Mouse (Mus musculus) kidney, adult 11 months (tissue): ENCODE data around the gene Fkbp6.

Experiments
- DNase-seq: peaks from one replicate; pipeline ENCODE4 v3.0.0; 2022

Fkbp6 gene

DNA sequence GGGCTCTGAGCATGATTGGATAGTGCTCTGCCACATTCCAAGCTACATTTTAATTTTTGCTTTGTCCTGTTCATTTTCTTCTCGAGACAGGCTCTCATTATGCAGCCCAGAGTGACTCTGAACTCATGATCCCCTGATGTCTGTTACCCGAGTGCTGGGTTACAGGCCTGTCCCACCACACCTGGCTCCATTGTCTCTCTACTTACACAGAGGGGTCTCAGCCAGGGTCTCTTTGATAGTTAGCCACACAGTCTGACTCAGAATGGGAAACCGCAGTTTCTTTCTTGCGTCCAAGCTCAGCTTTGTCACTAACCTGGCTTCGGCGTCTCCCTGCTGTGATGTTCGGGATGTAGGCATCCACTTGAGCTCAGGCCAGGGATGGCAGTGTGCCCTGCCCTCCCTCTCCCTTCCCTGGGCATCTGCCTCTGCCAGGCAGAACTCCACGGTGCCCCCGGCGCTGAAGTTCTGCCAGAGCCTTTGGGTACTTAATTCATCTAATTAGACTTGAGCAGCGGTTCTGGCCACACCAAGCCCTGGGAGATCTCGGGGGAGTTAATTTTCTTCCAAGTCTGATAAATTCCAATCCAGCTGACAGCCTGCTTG, 78.2 kb downstream of the Fkbp6 start:
- DNase-seq: no peak

DNA sequence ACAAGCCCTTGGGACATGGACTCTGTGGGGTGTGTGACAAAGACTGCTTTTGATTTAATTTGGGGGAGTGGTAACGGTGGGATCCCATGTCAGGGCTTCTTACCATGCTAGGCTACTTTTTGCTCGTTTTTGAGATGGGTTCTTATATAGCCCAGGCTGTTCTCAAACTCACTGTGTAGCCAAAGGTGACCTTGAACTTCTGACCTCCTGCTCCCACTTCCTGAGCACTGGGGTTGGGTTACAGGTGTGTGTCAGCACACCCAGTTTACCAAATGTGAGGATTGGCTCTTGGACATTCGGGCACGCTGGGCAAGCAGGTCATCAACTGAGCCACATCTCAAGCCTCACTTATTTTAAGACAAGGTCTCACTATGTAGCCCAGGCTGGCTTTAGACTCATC, 79.5 kb downstream of the Fkbp6 start:
- no peak for DNase-seq

DNA sequence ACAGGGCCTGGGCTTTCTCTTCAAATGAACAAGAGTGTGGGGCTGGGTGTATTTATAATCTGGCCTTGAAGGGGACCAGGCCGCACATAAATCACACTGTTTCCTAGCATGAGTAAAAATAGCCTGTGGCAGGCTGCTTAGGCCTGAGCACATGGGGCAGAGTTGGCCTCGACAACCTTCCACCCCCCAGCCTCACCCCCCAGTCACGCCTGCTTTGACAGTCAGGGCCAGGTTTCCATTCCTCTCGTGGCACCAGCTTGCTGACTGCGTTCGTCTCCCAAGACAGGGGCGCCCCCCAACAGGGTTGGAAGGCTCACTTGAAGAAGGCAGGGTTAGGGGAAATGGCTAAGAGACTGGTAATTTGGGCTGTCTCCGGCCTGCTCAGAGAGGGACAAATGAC, 80.4 kb downstream of the Fkbp6 start:
- no peak for DNase-seq

DNA sequence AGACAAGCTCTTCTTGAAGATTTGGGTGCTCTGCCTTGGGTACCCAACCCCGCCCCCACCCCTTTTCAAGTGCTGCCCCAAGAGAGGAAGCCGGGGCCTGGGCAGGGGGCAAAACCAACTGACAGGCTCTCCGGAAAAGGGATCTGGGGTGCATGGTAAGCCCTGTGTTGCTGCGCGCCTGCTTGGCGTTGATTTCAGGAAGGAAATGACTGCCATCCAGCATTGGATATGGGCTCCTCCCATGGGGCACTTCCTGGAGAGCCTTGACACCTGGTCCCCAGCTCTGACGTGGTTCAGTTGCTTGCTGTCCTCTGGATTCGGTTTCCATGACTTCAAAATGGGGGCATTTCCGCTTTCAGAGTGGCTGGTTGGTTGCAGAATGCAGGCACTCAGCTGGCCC, 85.3 kb downstream of the Fkbp6 start:
- DNase-seq: peak; percentile 17

DNA sequence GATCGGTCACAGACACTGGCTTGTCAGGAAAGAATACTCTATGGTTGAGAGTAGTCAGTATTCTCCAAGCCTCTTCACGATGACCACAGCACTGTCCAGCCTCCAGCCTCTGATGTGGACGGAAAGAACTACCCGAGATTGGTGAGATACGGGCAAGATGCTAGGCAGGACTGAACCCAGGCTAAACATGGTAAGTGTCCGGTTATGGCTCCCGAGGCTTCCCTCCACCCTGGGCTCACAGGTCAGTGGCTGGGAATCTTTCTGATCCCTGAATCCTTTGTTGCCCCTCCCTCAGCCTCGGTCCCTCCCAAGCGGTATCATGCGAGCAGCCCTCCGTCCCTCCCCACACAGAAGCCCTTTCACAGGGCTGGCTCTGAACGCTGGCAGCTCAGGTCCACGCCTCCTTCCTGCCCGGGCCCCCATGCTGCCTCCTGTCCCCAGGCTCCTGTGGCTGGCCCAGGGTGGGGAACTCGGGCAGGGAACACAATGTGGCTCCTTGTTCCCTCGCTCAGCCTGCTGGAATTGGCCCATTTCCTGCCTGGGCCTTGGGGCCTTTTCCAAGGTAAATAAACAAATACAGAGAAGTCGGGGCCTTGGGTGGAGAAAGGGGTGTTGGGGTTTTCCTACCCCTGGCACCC, 85.9 kb downstream of the Fkbp6 start:
- peak; percentile 9 for DNase-seq

DNA sequence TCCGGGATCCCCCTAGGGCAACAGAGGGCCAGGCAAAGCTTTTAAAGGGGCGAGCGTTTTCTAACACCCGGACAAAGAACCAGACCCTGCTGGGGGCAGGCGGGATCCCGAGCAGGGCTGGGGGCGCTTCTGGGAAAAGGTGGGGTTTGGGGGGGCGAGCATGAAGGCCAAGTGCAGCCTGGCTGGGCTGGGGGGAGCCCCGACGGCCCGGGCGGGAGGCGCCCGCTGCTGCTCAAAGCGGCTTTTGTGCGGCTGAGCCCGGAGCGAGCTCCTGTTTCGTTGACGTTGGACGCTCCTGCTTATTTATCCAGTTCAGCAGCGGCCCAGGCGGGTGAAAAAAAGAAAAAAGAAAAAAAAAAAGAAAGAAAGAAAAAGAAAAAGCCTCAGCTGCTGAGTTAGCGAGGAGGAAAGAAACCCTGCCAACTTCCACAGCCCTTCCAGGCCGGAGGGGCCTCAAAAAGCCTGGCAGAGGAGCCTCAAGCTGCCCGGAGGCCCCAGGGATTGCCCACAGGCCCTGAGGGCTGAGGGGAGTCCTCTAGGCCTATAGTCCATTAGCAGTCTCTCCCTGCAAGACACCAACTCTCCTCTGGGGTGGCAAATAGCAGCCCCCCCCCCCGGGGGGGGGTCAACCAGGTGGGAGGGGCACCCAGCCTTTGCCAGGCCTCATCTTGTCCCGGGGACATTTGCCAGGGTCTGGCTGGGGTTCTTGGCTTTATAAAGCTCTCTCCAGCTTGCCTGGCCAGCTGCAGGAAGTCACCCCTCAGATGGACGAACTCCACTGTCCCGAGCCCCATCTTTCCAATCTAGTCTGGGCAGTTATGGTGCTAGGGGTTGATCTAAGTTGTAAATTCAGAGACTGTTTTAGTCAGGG, 91.3 kb downstream of the Fkbp6 start:
- DNase-seq: no peak

DNA sequence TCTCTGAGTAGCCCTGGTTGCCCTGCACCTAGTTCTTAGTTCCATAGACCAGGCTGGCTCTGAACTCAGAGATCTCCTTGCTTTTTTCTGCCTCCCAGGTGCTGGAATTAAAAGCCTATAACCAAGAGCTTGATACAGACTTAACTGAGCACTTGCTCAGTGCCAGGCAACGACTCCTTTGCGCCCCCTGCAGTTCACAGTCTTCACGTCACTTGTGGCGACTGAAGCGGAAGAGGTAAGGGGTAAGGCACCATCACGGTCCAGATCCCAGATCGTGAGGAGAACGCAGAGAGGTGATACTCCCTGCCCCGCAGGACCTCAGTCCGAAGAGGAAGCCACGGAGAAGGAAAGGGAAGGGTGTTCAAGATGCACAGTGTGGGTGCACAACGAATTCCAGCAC, 92.3 kb downstream of the Fkbp6 start:
- no peak for DNase-seq

DNA sequence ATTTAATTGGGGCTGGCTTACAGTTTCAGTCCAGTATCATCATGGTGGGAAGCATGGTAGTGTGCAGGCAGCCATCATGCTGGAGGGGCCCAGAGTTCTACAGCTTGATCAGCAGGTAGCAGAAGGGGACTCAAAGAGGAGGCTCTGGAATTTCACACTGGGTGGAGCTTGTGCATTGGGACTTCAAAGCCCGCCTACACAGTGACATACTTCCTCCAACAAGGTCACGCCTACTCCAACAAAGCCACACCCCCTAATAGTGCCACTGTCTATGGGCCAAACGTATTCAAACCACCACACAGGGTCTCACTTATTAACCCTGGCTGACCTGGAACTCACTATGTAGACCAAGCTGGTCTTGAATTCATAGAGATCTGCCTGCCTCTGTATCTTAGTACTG, 93.7 kb downstream of the Fkbp6 start:
- no peak for DNase-seq

DNA sequence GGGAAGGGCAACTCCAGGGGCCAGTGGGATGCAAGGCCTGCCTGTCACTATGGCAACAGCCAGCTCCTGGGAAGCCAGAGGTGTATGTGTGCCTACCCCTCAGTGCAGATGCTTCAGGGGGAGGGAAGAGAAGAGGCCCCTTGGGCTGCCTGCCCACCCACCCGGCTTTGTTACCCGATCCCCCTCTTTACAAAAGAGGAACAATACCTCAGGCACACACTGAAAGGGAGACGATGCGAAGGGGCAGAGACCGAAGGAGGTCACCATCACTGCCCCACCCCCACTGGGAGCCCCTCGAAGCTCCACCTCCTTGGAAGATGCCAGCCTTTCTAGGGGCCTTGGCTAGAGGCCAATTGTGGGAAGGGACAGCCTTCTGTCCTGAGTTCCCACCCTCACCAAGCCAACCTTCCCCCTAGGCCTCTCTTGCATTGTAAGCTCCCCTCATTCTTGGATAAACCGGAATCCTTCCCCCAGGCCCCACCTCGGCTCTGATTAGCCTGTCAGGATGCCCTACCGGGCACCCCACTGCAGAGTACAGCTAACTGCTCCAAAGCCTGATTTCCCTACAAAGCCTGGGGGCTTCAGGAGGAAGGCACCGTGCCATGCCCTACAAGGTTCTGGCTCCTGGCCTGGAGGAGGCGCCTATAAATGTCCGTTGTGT, 96.0 kb downstream of the Fkbp6 start:
- DNase-seq: no peak

DNA sequence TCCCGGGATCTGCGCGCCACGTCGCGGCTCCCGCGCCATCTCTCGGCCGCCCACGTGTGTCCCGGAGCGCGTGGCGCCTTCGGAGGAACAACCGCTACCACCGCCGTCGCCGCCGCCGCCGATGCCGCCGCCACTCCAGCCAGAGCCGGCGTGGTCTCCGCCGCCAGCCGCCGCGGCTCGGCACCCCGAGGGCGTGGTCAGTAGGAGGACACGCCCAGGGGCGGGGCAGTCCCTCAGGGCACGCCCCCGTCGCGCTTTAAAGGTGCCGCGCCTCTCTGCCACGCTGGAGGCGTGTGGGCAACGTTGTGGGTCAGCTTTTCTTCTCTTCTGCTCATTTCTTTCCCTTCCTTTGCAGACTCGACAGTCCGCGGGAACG, 98.8 kb downstream of the Fkbp6 start, which contains the start of gene Fzd9:
Gene Fzd9 (minus strand): TSS at position 152 of the 376 bp plus-strand sequence.
- DNase-seq: peak; percentile 58

DNA sequence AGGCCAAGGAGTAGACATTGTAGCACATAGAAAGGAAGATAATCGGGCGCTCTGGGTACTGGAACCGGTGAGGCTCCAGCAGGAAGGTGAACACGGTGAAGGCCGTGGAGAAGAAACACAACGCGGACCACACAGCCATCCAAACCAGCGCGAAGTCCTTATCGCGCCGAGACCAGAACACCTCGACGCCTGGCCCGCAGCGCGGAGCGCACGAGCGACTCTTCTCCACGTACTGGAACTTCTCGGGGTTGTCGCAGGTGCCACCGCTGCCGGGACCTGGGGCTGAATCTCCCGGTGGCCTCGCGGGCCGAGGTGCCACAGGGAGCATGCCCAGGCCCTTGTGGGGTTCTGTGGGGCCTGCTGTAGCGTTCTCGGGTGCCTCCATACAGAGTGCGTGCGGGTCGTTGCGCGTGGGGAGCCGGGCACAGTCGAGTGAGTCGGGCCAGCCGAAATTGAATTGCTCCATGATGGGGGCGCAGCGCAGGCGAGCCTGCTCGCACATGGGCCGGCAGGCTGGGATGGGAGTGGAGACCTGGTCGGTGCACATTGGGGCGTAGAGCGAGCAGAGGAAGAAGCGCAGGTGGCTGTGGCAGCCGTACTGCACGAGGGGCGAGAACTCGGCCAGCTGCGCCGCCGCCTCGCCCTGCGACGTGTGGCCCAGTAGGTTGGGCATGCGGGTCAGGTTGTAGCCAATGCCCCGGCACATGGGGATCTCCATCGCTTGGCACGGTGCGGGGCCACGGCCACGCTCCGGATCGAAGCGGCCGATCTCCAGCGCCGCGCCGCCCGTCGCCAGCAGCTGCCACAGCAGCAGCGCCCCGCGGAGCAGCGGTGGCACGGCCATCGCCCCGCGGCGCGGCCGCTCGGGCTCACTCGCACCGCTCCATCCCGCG, 99.4 kb downstream of the Fkbp6 start:
- no peak for DNase-seq

DNA sequence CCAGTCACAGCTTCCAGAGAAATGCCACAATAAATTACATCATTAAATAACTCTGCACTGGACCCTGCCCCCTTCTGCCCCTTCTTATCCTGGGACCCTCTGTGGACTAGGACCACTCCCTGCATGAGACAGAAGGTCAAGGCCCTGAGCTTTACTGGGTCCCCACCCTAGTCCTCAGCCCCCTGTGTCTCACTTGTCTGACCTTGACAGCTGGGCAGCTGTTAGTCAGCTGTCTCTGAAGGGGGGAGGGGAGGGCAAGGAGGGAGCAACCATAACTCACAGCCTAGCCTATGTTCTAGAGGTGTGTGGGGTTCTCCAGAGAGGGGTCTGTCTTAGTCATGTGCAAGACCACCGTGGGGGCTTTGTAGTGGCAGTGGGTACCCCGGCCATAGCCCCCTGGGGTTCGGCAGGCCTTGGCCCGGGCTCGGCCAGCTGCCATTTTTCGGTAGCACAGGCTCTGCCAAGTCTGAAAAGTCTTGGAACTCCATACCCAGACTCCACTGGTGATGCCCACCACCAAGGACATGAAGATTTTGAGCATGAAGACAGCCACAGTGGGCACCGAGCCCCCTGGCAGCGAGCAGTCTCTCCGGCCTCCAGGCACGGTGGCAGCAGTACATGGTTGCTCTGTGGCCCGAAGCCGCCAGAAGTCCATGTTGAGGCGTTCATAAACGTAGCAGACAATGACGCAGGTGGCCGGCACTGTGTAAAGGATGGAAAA, 100.7 kb downstream of the Fkbp6 start:
- no peak for DNase-seq

DNA sequence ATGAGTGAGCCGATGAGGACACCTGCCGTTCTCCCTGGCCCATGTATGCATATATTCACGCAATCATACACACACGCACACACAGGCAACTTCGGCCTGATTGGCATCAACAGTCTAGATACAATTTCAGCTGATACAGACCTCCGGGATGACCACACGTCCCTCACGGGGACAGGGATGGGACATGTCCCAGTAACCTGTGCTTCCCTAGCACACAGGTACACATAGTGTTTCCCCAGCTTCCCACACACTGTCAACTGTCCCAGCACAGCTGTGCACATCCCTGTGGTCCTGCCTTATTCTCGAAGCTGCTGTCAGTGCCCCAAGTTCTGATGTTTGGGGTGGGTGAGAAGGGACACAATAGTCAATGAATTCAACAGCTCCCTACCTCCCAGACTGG, 102.5 kb downstream of the Fkbp6 start:
- DNase-seq: no peak

DNA sequence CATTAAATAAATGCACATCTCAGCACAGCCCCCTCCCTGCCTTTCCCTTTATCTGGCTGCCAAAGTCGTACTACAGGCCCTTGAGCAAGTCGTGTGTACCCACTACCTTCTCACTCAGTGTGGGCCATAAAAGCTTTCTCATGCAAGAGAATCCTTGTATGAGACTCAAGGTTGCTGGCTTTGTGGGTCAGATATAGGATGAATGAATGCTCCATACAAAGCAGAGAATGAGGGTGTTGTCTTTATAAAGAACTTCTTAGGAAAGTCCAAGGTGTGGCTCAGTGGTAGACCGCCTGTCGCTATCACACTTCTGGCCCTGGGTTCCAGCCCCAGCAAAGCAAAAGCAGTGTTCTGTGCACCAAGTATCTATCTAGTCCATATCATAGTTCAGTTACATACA, 103.3 kb downstream of the Fkbp6 start:
- no peak for DNase-seq

DNA sequence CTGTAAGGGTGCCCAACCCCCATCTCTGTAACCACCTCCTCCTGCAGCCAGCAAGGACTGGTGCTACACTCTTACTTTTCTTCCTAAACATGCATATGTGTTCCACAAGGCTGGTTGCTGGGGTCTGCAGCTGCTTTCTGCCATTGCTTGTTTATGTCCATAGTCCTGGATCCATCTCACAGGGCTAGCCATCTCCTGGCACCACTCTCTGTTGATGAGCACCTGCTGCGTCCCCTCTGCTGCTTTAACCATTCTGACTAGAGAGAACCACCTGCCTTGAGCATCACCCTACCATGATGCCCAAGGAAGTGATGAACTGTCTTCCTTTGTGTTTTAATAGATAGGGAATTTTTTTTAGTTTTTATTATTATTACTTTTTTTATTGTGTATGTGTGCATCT, 106.7 kb downstream of the Fkbp6 start:
- DNase-seq: no peak

DNA sequence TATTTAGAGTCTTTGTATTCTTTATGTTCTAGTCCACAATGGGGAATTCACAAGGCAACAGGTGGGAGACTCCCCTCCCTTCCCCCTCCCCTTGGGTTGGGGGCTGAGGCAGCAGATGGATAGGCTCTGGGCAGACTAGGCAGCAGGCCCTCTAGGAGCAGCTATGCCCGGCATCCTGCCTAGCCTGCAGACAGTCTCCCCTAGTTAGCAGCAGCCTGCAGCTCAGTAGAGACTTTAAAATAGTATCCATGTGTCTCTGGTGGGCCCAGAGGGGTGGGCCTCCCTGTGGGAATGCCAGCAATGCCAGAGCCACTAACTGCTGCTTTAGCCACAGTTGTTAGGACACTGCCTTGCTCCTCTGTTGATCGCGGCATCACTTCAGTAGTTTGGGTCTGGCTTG, 107.2 kb downstream of the Fkbp6 start:
- no peak for DNase-seq

DNA sequence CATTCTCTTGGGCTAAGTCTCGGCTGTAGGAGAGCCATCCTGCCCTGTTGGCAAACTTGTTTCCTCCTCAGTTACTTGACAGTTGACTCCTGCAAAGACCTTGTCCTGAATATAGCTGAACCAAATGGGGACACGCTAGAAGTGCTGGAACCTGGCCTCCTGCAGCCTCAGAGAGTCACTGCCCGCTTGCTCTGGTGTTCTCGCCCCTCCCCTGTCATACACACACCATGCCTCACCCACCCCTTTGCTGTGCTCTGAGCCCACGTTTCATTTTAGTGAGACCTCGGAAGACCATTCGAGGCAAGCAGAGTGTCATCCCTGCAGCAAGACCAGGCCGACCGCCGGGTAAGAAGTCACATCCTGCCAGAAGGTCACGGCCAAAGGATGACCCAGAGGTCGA, 107.7 kb downstream of the Fkbp6 start:
- no peak for DNase-seq
